Mouse (Mus musculus): ENCODE results near the gene Ccnl1. TPM values are rescaled to one million over a fixed set of nuclear protein-coding genes. Genes with fewer than 3 reads are reported as not detected.

Ccnl1 gene
- total and polyA plus RNA-seq, 3 experiments = 20.1 to 56.5 TPM; not detected in 1

- DNase-seq (ENCODE audit: low read depth, low spot score) = peak; percentile 85
- H3K36me3 ChIP-seq (ENCODE audit: control insufficient read depth in 1 of 2, insufficient read depth in 2 of 2, low read length in 2 of 2) = peaks cover 0 to 15% of the 10 kb centered on the region in 2 experiments; a peak in 2 of 4 replicates
- H3K79me2 ChIP-seq (ENCODE audit: control insufficient read depth, insufficient read depth, low read length, poor library complexity) = peaks cover 2% of the 10 kb centered on the region; the same call in 1 of the 2 replicates
- peak overlapping the region; percentile 57 to 85 for H3K4me3 ChIP-seq (ENCODE audit: control insufficient read depth in 1 of 2, insufficient read depth in 1 of 2, low read depth in 2 of 2, low read length in 2 of 2)
- TF ChIP-seq SMC3 (IDR thresholded peaks at IDR 0.05; ENCODE audit: low read depth, low read length) (0 out of 2 replicates have a peak, but pooled peaks have one; percentile 11), MYB (IDR thresholded peaks at IDR 0.05; ENCODE audit: low read depth, low read length) (no peak), GATA1 (IDR thresholded peaks at IDR 0.05; ENCODE audit: low read depth, low read length) (peak; percentile 41; the same call in 1 of the 2 replicates), RCOR1 (IDR thresholded peaks at IDR 0.05; ENCODE audit: low read depth, low read length) (peak; percentile 40), MAFK (IDR thresholded peaks at IDR 0.05; ENCODE audit: borderline replicate concordance, low read depth, low read length) (0 out of 2 replicates have a peak, but pooled peaks have one; percentile 16), POLR2A (IDR thresholded peaks at IDR 0.05; ENCODE audit: control insufficient read depth in 1 of 2, insufficient read depth in 1 of 2, low read depth in 1 of 2, low read length in 2 of 2, poor library complexity in 1 of 2) (no peak), ELF1 (IDR thresholded peaks at IDR 0.05; ENCODE audit: low read depth, low read length) (peak; percentile 60), JUND (IDR thresholded peaks at IDR 0.05; ENCODE audit: low read depth, low read length) (no peak), CHD2 (IDR thresholded peaks at IDR 0.05; ENCODE audit: low read length) (peak; percentile 67), MYC (IDR thresholded peaks at IDR 0.05; ENCODE audit: low read depth, low read length) (no peak), ZMIZ1 (IDR thresholded peaks at IDR 0.05; ENCODE audit: low read depth, low read length) (no peak), TAL1 (IDR thresholded peaks at IDR 0.05; ENCODE audit: low read length) (no peak), UBTF (IDR thresholded peaks at IDR 0.05; ENCODE audit: borderline replicate concordance, insufficient read depth, low read depth, low read length) (no peak), HCFC1 (IDR thresholded peaks at IDR 0.05; ENCODE audit: low read depth, low read length) (peak; percentile 66), TBP (IDR thresholded peaks at IDR 0.05; ENCODE audit: low read depth, low read length) (0 out of 2 replicates have a peak, but pooled peaks have one; percentile 14), MEF2A (IDR thresholded peaks at IDR 0.05; ENCODE audit: extremely low read depth, insufficient replicate concordance, low read depth, low read length, poor library complexity, severe bottlenecking) (no peak), POLR2AphosphoS2 (IDR thresholded peaks at IDR 0.05; ENCODE audit: low read length) (no peak), BHLHE40 (IDR thresholded peaks at IDR 0.05; ENCODE audit: borderline replicate concordance, low read depth, low read length) (0 out of 2 replicates have a peak, but pooled peaks have one; percentile 34), EP300 (IDR thresholded peaks at IDR 0.05; ENCODE audit: low read depth in 1 of 2, low read length in 2 of 2) (peak; percentile 48 to 65), ZNF384 (IDR thresholded peaks at IDR 0.05; ENCODE audit: low read depth, low read length) (peak; percentile 43; the same call in 1 of the 2 replicates), SIN3A (IDR thresholded peaks at IDR 0.05; ENCODE audit: low read length) (peak; percentile 77), ETS1 (IDR thresholded peaks at IDR 0.05; ENCODE audit: low read depth, low read length) (peak; percentile 74)
- H3K27me3 ChIP-seq (ENCODE audit: control insufficient read depth in 1 of 2, insufficient read depth in 2 of 2, low read length in 2 of 2) = no peaks in the 10 kb centered on the region
- peaks cover 7 to 14% of the 10 kb centered on the region in 2 experiments for H3K4me1 ChIP-seq (ENCODE audit: control insufficient read depth in 1 of 2, insufficient read depth in 2 of 2, low read length in 2 of 2)
- peak overlapping the region; percentile 75 for H3K27ac ChIP-seq (ENCODE audit: control insufficient read depth, low read depth, low read length)
- peak overlapping the region; percentile 69 for H3K9ac ChIP-seq (ENCODE audit: control insufficient read depth, low read depth, low read length, poor library complexity, severe bottlenecking)
- no peaks in the 10 kb centered on the region for H3K9me3 ChIP-seq (replicated peaks; ENCODE audit: insufficient read depth, low read length)
Measured at GRCm38 (mm10) chr3:65975317-65975716, 17.3 kb upstream of the Ccnl1 start.
